Mouse (Mus musculus): ENCODE measurements around the gene Gadl1. TPM values are rescaled to one million over a fixed set of nuclear protein-coding genes. Genes with fewer than 3 reads are reported as not detected.

Gadl1 gene
- total and polyA plus RNA-seq, 3 experiments: 0.13 TPM; not detected in 2

GRCm38 (mm10) chr9:115882627-115883200, 26.5 kb upstream of the Gadl1 start:
- no peaks in the 10 kb centered on the region for H3K79me2 ChIP-seq (replicated peaks; ENCODE audit: control insufficient read depth, extremely low read depth, insufficient read depth, poor library complexity, severe bottlenecking)
- TF ChIP-seq ZMIZ1 (IDR thresholded peaks at IDR 0.05; ENCODE audit: low read depth, low read length) (no peak), MEF2A (IDR thresholded peaks at IDR 0.05; ENCODE audit: borderline replicate concordance, low read depth, low read length) (no peak), BHLHE40 (IDR thresholded peaks at IDR 0.05; ENCODE audit: low read depth, low read length) (peak; percentile 74), USF1 (IDR thresholded peaks at IDR 0.05; ENCODE audit: low read depth, low read length) (no peak), TCF12 (IDR thresholded peaks at IDR 0.05; ENCODE audit: low read depth, low read length) (no peak), MAX (IDR thresholded peaks at IDR 0.05; ENCODE audit: low read length) (no peak), GABPA (IDR thresholded peaks at IDR 0.05; ENCODE audit: insufficient replicate concordance, low read depth, low read length) (no peak), ZKSCAN1 (IDR thresholded peaks at IDR 0.05; ENCODE audit: borderline replicate concordance, low read depth, low read length) (peak; percentile 15; the same call in 1 of the 2 replicates), SIN3A (IDR thresholded peaks at IDR 0.05; ENCODE audit: low read length) (no peak), CTCF (conservative IDR thresholded peaks at IDR 0.05 in 1 of 2, IDR thresholded peaks at IDR 0.05 in 1 of 2; ENCODE audit: low read depth in 2 of 2, low read length in 2 of 2) (no peak), RCOR1 (conservative IDR thresholded peaks at IDR 0.05; ENCODE audit: low read depth, low read length) (no peak), IRF4 (IDR thresholded peaks at IDR 0.05; ENCODE audit: low read depth, low read length) (peak; percentile 66), ETS1 (conservative IDR thresholded peaks at IDR 0.05; ENCODE audit: low read depth, low read length) (peak; percentile 53; the same call in 1 of the 2 replicates), NRF1 (IDR thresholded peaks at IDR 0.05; ENCODE audit: low read depth, low read length) (no peak), ELF1 (IDR thresholded peaks at IDR 0.05; ENCODE audit: low read depth, low read length) (no peak), E2F4 (IDR thresholded peaks at IDR 0.05; ENCODE audit: insufficient replicate concordance, low read depth, low read length) (no peak), MAFK (IDR thresholded peaks at IDR 0.05; ENCODE audit: insufficient replicate concordance, low read length) (0 out of 2 replicates have a peak, but pooled peaks have one; percentile 30), CHD1 (IDR thresholded peaks at IDR 0.05; ENCODE audit: low read depth, low read length) (no peak), HCFC1 (IDR thresholded peaks at IDR 0.05; ENCODE audit: low read depth, low read length) (no peak), ZC3H11A (IDR thresholded peaks at IDR 0.05; ENCODE audit: low read depth, low read length) (no peak), SMC3 (IDR thresholded peaks at IDR 0.05; ENCODE audit: low read depth, low read length) (no peak), JUN (IDR thresholded peaks at IDR 0.05; ENCODE audit: insufficient read depth, low read depth, low read length) (peak; percentile 15; the same call in 1 of the 2 replicates), USF2 (conservative IDR thresholded peaks at IDR 0.05; ENCODE audit: low read depth, low read length) (no peak), MXI1 (IDR thresholded peaks at IDR 0.05; ENCODE audit: low read depth, low read length) (no peak), JUND (conservative IDR thresholded peaks at IDR 0.05; ENCODE audit: low read depth, low read length) (peak; percentile 53; the same call in 1 of the 2 replicates), MAZ (IDR thresholded peaks at IDR 0.05; ENCODE audit: low read depth, low read length) (no peak), TBP (conservative IDR thresholded peaks at IDR 0.05; ENCODE audit: low read depth, low read length) (no peak), EP300 (IDR thresholded peaks at IDR 0.05; ENCODE audit: low read length) (peak; percentile 59), NELFE (IDR thresholded peaks at IDR 0.05; ENCODE audit: low read depth, low read length) (no peak)
- H3K9ac ChIP-seq (ENCODE audit: insufficient read depth, low read depth): no peak overlapping the region
- dilution Hi-C loops (cut with MboI; ENCODE audit: extremely low pct_ligation_motif_present, extremely low pct_unique_long_range_greater_than_20kb, low sequenced_read_pairs): no loop called here
- no peak overlapping the region for H3K27ac ChIP-seq (ENCODE audit: insufficient read depth, low read depth)
- peak; percentile 33 for DNase-seq (ENCODE audit: extremely low read depth)
- peaks cover 7% of the 10 kb centered on the region for H3K9me3 ChIP-seq (replicated peaks; ENCODE audit: low read length)
- no peak overlapping the region for H3K4me3 ChIP-seq (replicated peaks in 1 of 3; ENCODE audit: low read depth in 2 of 3, low read length in 2 of 3, poor library complexity in 1 of 3)
- in situ Hi-C loops (cut with MboI; ENCODE audit: low pct_ligation_motif_present, low pct_unique_long_range_greater_than_20kb, low sequenced_read_pairs): no loop called here
- peaks cover 6 to 9% of the 10 kb centered on the region in 2 experiments; a peak in 3 of 4 replicates for H3K4me1 ChIP-seq (ENCODE audit: control insufficient read depth in 1 of 2, insufficient read depth in 2 of 2)
- H3K27me3 ChIP-seq (replicated peaks): no peaks in the 10 kb centered on the region
- no peak overlapping the region for H3K4me2 ChIP-seq (ENCODE audit: insufficient read depth, low read depth, poor library complexity, severe bottlenecking)
- H3K36me3 ChIP-seq (replicated peaks in 1 of 2; ENCODE audit: control insufficient read depth in 1 of 2, insufficient read depth in 1 of 2, low read length in 1 of 2): no peaks in the 10 kb centered on the region
